Mouse (Mus musculus) G1E (cell line): Measurements from ENCODE around the gene L3mbtl4.

Experiments used
- CTCF ChIP-seq: IDR thresholded peaks from 2 replicates; pipeline ENCODE4 v1.5.1; 2012; ENCODE audit warnings: low read depth, low read length, inconsistent platforms, mixed read lengths
- GATA1 ChIP-seq: IDR thresholded peaks from 2 replicates; pipeline ENCODE4 v1.6.1; 2012; ENCODE audit warnings: borderline replicate concordance, low read length, inconsistent platforms, mixed read lengths
- GATA2 ChIP-seq: IDR thresholded peaks from 2 replicates; pipeline ENCODE4 v1.6.1; 2012; ENCODE audit warnings: low read depth, low read length, inconsistent platforms, borderline replicate concordance
- TAL1 ChIP-seq: conservative IDR thresholded peaks from 2 replicates; pipeline ENCODE4 v1.6.1; 2012; ENCODE audit warnings: low read depth, low read length, inconsistent platforms, mixed read lengths

- no peak for TF ChIP-seq CTCF
- no peak for TF ChIP-seq GATA1
- no peak for TF ChIP-seq GATA2
- TF ChIP-seq TAL1: no peak
Measured at GRCm38 (mm10) chr17:68631396-68631795, 357.8 kb downstream of the L3mbtl4 start.
